Mouse (Mus musculus) regulatory T cell (primary cell): Measurements from ENCODE around the gene Sycn.

ENCODE experiments used
- in situ Hi-C: fragments of 300-600 bp; cut with MboI, MseI; formaldehyde crosslinking; loops from one replicate; pipeline ENCODE4 v1.15.1; 2025; ENCODE audit warnings: high pct_unique_total_duplicates

Sycn gene

DNA sequence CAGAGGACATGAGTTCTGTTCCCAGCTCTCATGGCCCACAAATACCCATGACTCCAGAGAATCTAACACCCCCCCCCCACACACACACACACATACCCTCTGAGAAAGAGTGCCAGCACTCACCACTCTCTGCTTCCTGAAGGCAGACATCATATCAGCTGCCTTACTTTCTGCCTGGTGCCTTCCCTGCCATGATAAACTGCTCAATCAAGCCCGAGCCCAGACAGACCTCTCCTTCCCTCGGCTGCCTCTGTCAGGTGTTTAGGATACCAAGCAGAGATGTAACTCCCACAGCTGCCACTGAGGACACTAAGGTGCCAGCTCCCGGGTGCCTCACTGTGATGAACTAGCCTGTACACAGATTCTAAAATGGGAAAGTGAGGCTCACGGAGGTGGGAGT lies 43.8 kb downstream of the Sycn start:
- in situ Hi-C loops: no loop called here

DNA sequence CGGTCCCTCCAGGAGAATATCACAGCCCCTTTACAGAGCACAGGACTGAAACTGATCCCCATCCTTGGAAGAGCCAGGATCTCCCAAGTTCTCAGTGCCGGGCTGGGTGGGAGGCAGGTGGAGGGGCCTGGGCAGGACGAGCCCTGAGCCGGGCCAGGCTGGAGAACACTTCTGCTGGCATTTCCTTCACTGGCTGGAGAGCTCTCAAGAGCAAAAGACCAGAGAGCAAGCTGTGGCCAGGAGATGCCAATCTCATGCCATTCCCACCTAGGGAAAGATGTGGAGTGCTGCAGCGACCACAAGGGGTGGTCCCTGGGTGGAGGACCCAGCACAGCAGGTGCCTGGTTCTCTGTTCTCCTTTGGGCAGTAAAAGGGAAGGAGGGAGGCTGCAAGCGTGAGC lies 44.3 kb downstream of the Sycn start:
- in situ Hi-C loops: no loop called here

DNA sequence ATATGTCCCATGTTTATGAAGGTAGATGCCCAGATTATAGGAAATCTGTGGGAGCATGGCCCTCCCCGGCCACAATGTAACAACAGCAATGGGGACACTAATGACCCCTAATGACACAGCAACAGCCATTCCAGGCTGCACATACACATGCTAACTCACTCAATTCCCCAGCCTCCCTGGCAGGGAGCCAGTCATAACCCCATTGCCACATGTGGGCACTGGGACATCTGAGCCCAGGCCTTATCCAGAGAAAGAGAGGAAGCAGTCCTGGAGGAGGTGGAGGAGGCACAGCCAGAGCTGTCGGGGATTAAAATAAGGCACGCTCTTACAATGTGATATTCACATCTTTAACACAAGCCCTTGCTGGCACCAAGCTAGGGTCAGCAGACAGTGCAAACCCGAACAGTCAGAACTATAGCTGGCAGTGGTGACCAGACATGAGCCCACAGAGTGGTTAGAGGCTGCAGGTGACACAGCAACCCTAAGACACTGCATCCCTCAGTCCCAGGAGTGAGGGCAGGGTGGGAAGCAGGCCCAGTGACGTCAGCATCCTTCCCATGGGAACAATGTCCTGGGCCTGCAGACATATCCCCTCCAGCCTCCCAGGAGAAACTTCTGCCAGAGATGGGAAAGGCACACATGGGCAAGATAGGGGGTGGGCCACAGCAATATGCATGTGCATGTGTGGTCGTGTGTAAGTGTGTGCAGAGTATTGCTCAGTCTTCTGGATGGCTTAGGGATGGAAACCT lies 46.2 kb downstream of the Sycn start:
- in situ Hi-C loops: no loop called here

DNA sequence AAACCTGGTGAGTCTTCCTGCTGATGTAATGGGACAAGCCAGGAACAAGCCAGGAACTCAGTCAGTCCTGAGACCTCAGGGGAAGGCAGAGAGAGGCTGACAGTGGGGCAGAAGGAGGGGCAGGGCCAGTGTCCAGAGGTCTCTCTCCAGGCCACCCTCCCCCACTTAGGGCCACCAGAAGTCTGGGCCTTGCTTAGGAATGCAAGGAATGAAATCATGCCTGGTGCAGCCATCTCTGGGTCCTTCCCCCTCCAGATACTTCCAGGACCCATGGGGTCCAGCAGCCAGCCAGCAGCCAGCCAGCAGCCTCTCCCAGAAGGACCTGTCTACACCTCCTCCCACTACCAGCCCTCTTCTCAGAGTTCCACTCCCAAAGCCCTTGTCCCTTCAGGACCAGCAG lies 47.0 kb downstream of the Sycn start:
- in situ Hi-C loops: no loop called here
